Mouse (Mus musculus): ENCODE results near the gene Fgfr2.

DNA sequence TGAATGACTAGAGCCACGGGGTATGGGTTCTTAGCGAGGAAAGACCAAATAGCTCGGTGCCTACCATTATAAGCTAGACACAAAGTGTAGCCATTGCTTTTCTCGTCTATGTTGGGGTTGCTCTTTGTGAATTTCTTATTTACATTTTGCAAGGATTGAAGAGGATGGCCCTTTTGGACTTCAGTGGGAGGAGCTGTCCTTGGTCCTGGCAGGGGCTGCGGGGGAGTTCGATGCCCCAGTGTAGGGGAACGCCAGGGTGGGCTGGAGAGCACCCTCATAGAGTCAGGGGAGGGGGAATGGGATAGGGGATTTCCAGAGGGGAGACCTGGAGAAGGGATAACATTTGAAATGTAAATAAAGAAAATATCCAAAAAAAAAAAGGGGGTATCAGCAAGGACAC lies 1063.0 kb downstream of the Fgfr2 start:
- TF ChIP-seq CTCF (IDR thresholded peaks at IDR 0.05; ENCODE audit: extremely low read depth, insufficient read length, insufficient replicate concordance, low read depth, low read length) (no peak), POLR2A (IDR thresholded peaks at IDR 0.05; ENCODE audit: low read depth, low read length) (no peak)

All from small intestine, adult 2 months (tissue).